Mouse (Mus musculus) CH12.LX (cell line): ENCODE measurements at regions not wholly inside any gene's neighbourhood (a gene's known extent, or its start where the extent isn't known, plus 50 kb on each side); places are given as distances from the start of the nearest gene placed in this dataset.

Source experiments
- DNase-seq: peaks from one replicate; pipeline ENCODE4 v3.0.0-alpha.2; 2013; ENCODE audit errors: extremely low read depth
- H3K27ac ChIP-seq: 2 replicates; pipeline ENCODE4 v1.5.1; 2012; ENCODE audit warnings: low read depth, mild to moderate bottlenecking, control low read depth, moderate library complexity; ENCODE audit not compliant: insufficient read depth
- H3K27me3 ChIP-seq: replicated peaks from 2 replicates; pipeline ENCODE3; 2012; ENCODE audit warnings: inconsistent platforms
- H3K36me3 ChIP-seq, 2 experiments: replicated peaks in 1 of 2; 2 replicates each; pipeline versions ENCODE3 to v1.6.1; 2012; ENCODE audit warnings: inconsistent platforms in 1 of 2, low read length in 1 of 2, mild to moderate bottlenecking in 1 of 2, mixed read lengths in 1 of 2, moderate library complexity in 1 of 2; ENCODE audit not compliant: control insufficient read depth in 1 of 2, insufficient read depth in 1 of 2
- H3K4me1 ChIP-seq, 2 experiments: 2 replicates each; pipeline ENCODE4 v1.6.1; 2012; ENCODE audit warnings: inconsistent platforms in 1 of 2, moderate library complexity in 1 of 2; ENCODE audit not compliant: insufficient read depth in 2 of 2, control insufficient read depth in 1 of 2
- H3K4me2 ChIP-seq: 2 replicates; pipeline ENCODE4 v1.6.1; 2012; ENCODE audit warnings: low read depth, mild to moderate bottlenecking, control low read depth; ENCODE audit not compliant: poor library complexity, insufficient read depth, severe bottlenecking
- H3K4me3 ChIP-seq, 3 experiments: fragments of 150-350 bp in 1 of 3; sonication (generic) in 1 of 3; replicated peaks in 1 of 3; 2 replicates each; pipeline versions ENCODE3 to v1.5.1; 2011 to 2012; ENCODE audit warnings: low read depth in 2 of 3, low read length in 2 of 3, mild to moderate bottlenecking in 2 of 3, moderate library complexity in 2 of 3, control low read depth in 1 of 3, improper control_type of control experiment in 1 of 3, inconsistent platforms in 1 of 3, mixed read lengths in 1 of 3; ENCODE audit not compliant: poor library complexity in 1 of 3
- H3K79me2 ChIP-seq: replicated peaks from 2 replicates; pipeline ENCODE4 v1.6.1; 2012; ENCODE audit warnings: mild to moderate bottlenecking, moderate library complexity; ENCODE audit not compliant: control insufficient read depth, poor library complexity, insufficient read depth, severe bottlenecking; ENCODE audit errors: extremely low read depth
- H3K9ac ChIP-seq: 2 replicates; pipeline ENCODE4 v1.6.1; 2012; ENCODE audit warnings: low read depth, mild to moderate bottlenecking, control low read depth, moderate library complexity; ENCODE audit not compliant: insufficient read depth
- H3K9me3 ChIP-seq: replicated peaks from 2 replicates; pipeline ENCODE3; 2012; ENCODE audit warnings: low read length, inconsistent platforms, mixed read lengths
- BHLHE40 ChIP-seq: IDR thresholded peaks from 2 replicates; pipeline ENCODE4 v1.6.1; 2011; ENCODE audit warnings: mild to moderate bottlenecking, low read depth, low read length, improper control_type of control experiment
- CTCF ChIP-seq, 2 experiments: IDR thresholded peaks in 1 of 2; conservative IDR thresholded peaks in 1 of 2; 2 replicates each; pipeline ENCODE4 v1.5.1; 2011 to 2012; ENCODE audit warnings: low read depth in 2 of 2, low read length in 2 of 2, improper control_type of control experiment in 1 of 2, inconsistent platforms in 1 of 2, mild to moderate bottlenecking in 1 of 2, moderate library complexity in 1 of 2
- EP300 ChIP-seq: IDR thresholded peaks from 2 replicates; pipeline ENCODE4 v1.6.1; 2011; ENCODE audit warnings: low read length, improper control_type of control experiment
- HCFC1 ChIP-seq: IDR thresholded peaks from 2 replicates; pipeline ENCODE4 v1.6.1; 2012; ENCODE audit warnings: low read depth, mild to moderate bottlenecking, inconsistent platforms, low read length, improper control_type of control experiment
- JUN ChIP-seq: IDR thresholded peaks from 2 replicates; pipeline ENCODE4 v1.6.1; 2011; ENCODE audit warnings: low read depth, mild to moderate bottlenecking, low read length, improper control_type of control experiment, moderate library complexity; ENCODE audit not compliant: insufficient read depth
- JUND ChIP-seq: conservative IDR thresholded peaks from 2 replicates; pipeline ENCODE4 v1.6.1; 2011; ENCODE audit warnings: low read depth, low read length, improper control_type of control experiment
- MAFK ChIP-seq: IDR thresholded peaks from 2 replicates; pipeline ENCODE4 v1.6.1; 2011; ENCODE audit warnings: low read length, improper control_type of control experiment; ENCODE audit not compliant: insufficient replicate concordance
- MAZ ChIP-seq: IDR thresholded peaks from 2 replicates; pipeline ENCODE4 v1.6.1; 2012; ENCODE audit warnings: low read depth, mild to moderate bottlenecking, inconsistent platforms, low read length, improper control_type of control experiment, moderate library complexity
- MXI1 ChIP-seq: IDR thresholded peaks from 2 replicates; pipeline ENCODE4 v1.6.1; 2011; ENCODE audit warnings: mild to moderate bottlenecking, low read depth, low read length, improper control_type of control experiment
- MYC ChIP-seq: IDR thresholded peaks from 2 replicates; pipeline ENCODE4 v1.6.1; 2011; ENCODE audit warnings: low read depth, mild to moderate bottlenecking, improper control_type of control experiment, low read length
- NELFE ChIP-seq: IDR thresholded peaks from 2 replicates; pipeline ENCODE4 v1.6.1; 2011; ENCODE audit warnings: low read depth, low read length, improper control_type of control experiment
- NRF1 ChIP-seq: IDR thresholded peaks from 2 replicates; pipeline ENCODE4 v1.6.1; 2014; ENCODE audit warnings: low read depth, mild to moderate bottlenecking, inconsistent platforms, low read length, improper control_type of control experiment, moderate library complexity
- PAX5 ChIP-seq: IDR thresholded peaks from 2 replicates; pipeline ENCODE4 v1.6.1; 2012; ENCODE audit warnings: low read length, inconsistent platforms, mixed read lengths
- POLR2AphosphoS2 ChIP-seq: IDR thresholded peaks from 2 replicates; pipeline ENCODE4 v1.6.1; 2011; ENCODE audit warnings: low read depth, low read length, improper control_type of control experiment
- RAD21 ChIP-seq: IDR thresholded peaks from 2 replicates; pipeline ENCODE4 v1.6.1; 2011; ENCODE audit warnings: low read depth, mild to moderate bottlenecking, low read length, improper control_type of control experiment, moderate library complexity
- SIN3A ChIP-seq: IDR thresholded peaks from 2 replicates; pipeline ENCODE4 v1.6.1; 2012; ENCODE audit warnings: low read length, improper control_type of control experiment, inconsistent platforms
- SMC3 ChIP-seq: IDR thresholded peaks from 2 replicates; pipeline ENCODE4 v1.6.1; 2011; ENCODE audit warnings: low read depth, low read length, improper control_type of control experiment
- TCF12 ChIP-seq: IDR thresholded peaks from 2 replicates; pipeline ENCODE4 v1.6.1; 2014; ENCODE audit warnings: low read depth, mild to moderate bottlenecking, inconsistent platforms, low read length, improper control_type of control experiment
- UBTF ChIP-seq: IDR thresholded peaks from 2 replicates; pipeline ENCODE4 v1.6.1; 2012; ENCODE audit warnings: low read depth, mild to moderate bottlenecking, inconsistent platforms, low read length, improper control_type of control experiment, moderate library complexity
- USF2 ChIP-seq: conservative IDR thresholded peaks from 2 replicates; pipeline ENCODE4 v1.6.1; 2011; ENCODE audit warnings: low read depth, low read length, improper control_type of control experiment
- ZKSCAN1 ChIP-seq: IDR thresholded peaks from 2 replicates; pipeline ENCODE4 v1.6.1; 2012; ENCODE audit warnings: low read depth, inconsistent platforms, low read length, improper control_type of control experiment, borderline replicate concordance
- ZMIZ1 ChIP-seq: IDR thresholded peaks from 2 replicates; pipeline ENCODE4 v1.6.1; 2012; ENCODE audit warnings: low read depth, mild to moderate bottlenecking, inconsistent platforms, low read length, improper control_type of control experiment
- ZNF384 ChIP-seq: IDR thresholded peaks from 2 replicates; pipeline ENCODE4 v1.6.1; 2012; ENCODE audit warnings: low read depth, low read length, improper control_type of control experiment, inconsistent platforms
- dilution Hi-C: fragments of 300-500 bp; cut with MboI; formaldehyde crosslinking; loops from 2 replicates; pipeline ENCODE4 v1.14.3; 2020; ENCODE audit warnings: low sequenced_read_pairs; ENCODE audit not compliant: extremely low pct_unique_long_range_greater_than_20kb, extremely low pct_ligation_motif_present
- in situ Hi-C: fragments of 300-500 bp; cut with MboI; formaldehyde crosslinking; loops from 3 replicates; pipeline ENCODE4 v1.14.3; 2019; ENCODE audit warnings: low sequenced_read_pairs, low pct_ligation_motif_present, low pct_unique_long_range_greater_than_20kb, mixed read lengths

GRCm38 (mm10) chr8:35192515-35192914, 573.1 kb upstream of the Gm19410 start:
- Histone ChIP-seq H3K4me1 (peaks cover 0 to 28% of the 10 kb centered on the region in 2 experiments; a peak in 2 of 4 replicates), H3K27me3 (no peaks in the 10 kb centered on the region), H3K4me3 (no peak overlapping the region), H3K27ac (no peak overlapping the region), H3K4me2 (no peak overlapping the region), H3K9ac (no peak overlapping the region), H3K79me2 (no peaks in the 10 kb centered on the region), H3K9me3 (no peaks in the 10 kb centered on the region), H3K36me3 (no peaks in the 10 kb centered on the region)
- DNase-seq, result no peak
- dilution Hi-C loops (no loop called here), in situ Hi-C loops (no loop called here)
- TF ChIP-seq MAFK (no peak), ZNF384 (no peak), JUN (no peak), RAD21 (no peak), HCFC1 (no peak), EP300 (no peak), MXI1 (no peak), SIN3A (no peak), CTCF (conservative IDR thresholded peaks at IDR 0.05 in 1 of 2, IDR thresholded peaks at IDR 0.05 in 1 of 2; ENCODE audit: low read depth in 2 of 2, low read length in 2 of 2) (no peak), JUND (no peak), MYC (no peak), BHLHE40 (no peak), NELFE (no peak), PAX5 (no peak), TCF12 (no peak), UBTF (no peak), POLR2AphosphoS2 (no peak)

- Histone ChIP-seq H3K79me2 (no peaks in the 10 kb centered on the region), H3K4me1 (peaks cover 0 to 28% of the 10 kb centered on the region in 2 experiments; a peak in 2 of 4 replicates), H3K9me3 (no peaks in the 10 kb centered on the region), H3K36me3 (no peaks in the 10 kb centered on the region), H3K27me3 (no peaks in the 10 kb centered on the region), H3K27ac (no peak overlapping the region), H3K4me3 (no peak overlapping the region), H3K4me2 (no peak overlapping the region), H3K9ac (no peak overlapping the region)
- TF ChIP-seq USF2 (no peak), UBTF (no peak), NRF1 (no peak), SMC3 (no peak), EP300 (no peak), JUN (no peak), JUND (no peak), ZMIZ1 (no peak), ZKSCAN1 (no peak), PAX5 (no peak), MAZ (no peak)
- dilution Hi-C loops (no loop called here), in situ Hi-C loops (no loop called here)
- DNase-seq, result no peak
Observed at GRCm38 (mm10) chr8:35193771-35194170, 571.8 kb upstream of the Gm19410 start.
